Mouse (Mus musculus) megakaryocyte-erythroid progenitor cell, adult 5-6 weeks (primary cell): ENCODE data around the gene Tmprss6. TPM values are rescaled to one million over a fixed set of nuclear protein-coding genes. Genes with fewer than 3 reads are reported as not detected.

Source experiments
- ATAC-seq: replicated peaks from 2 replicates; pipeline ENCODE4 v1.8.0; 2016; ENCODE audit warnings: mild to moderate bottlenecking, inconsistent platforms; ENCODE audit not compliant: severe bottlenecking, poor library complexity, low FRiP score, low TSS enrichment
- total RNA-seq, 2 experiments: library from RNA; stranded (forward) in 1 of 2; stranded (reverse) in 1 of 2; fragments of 200-1000, 215-1000 nt in 1 of 2; fragments of >200 nt in 1 of 2; fragmentation: Nextera tagmentation in 1 of 2; gene quantifications; 2 replicates each; pipeline ENCODE4 v1.2.3; 2014 to 2017

Gene Tmprss6
- total RNA-seq, 2 experiments from 2014 or later: not detected

GRCm38 (mm10) chr15:78429139-78429459 is 39.3 kb downstream of the Tmprss6 start:
- no peak for ATAC-seq

GRCm38 (mm10) chr15:78428391-78429138 is 39.9 kb downstream of the Tmprss6 start, which contains the start of gene Kctd17:
Gene Kctd17, plus strand, starts transcription at chr15:78428564.
- ATAC-seq: no peak

- no peak for ATAC-seq
These were observed 43.2 kb downstream of the Tmprss6 start for GRCm38 (mm10) chr15:78425230-78425629.

- no peak for ATAC-seq
These were observed 43.9 kb downstream of the Tmprss6 start for GRCm38 (mm10) chr15:78424507-78424906.

- ATAC-seq: peak; percentile 93
These were observed 46.1 kb downstream of the Tmprss6 start for GRCm38 (mm10) chr15:78422046-78422956.

GRCm38 (mm10) chr15:78420395-78420794 is 48.0 kb downstream of the Tmprss6 start:
- ATAC-seq: no peak

GRCm38 (mm10) chr15:78416937-78417336 is 51.5 kb downstream of the Tmprss6 start:
- ATAC-seq: no peak

GRCm38 (mm10) chr15:78414157-78414556 is 54.3 kb downstream of the Tmprss6 start:
- ATAC-seq: no peak

GRCm38 (mm10) chr15:78413719-78414117 is 54.7 kb downstream of the Tmprss6 start:
- no peak for ATAC-seq

GRCm38 (mm10) chr15:78413083-78413718 is 55.2 kb downstream of the Tmprss6 start:
- peak; percentile 96 for ATAC-seq

GRCm38 (mm10) chr15:78409570-78410052 is 58.8 kb downstream of the Tmprss6 start:
- ATAC-seq: no peak

GRCm38 (mm10) chr15:78406293-78406934 is 62.0 kb downstream of the Tmprss6 start, which contains the start of gene Mpst:
Gene Mpst, plus strand, starts transcription at chr15:78406416.
- peak; percentile 91 for ATAC-seq

- ATAC-seq: peak; percentile 58
These were observed 62.8 kb downstream of the Tmprss6 start, which contains the start of gene Tst for GRCm38 (mm10) chr15:78405517-78406211. Gene Tst, minus strand, starts transcription at chr15:78405907.

GRCm38 (mm10) chr15:78405098-78405497 is 63.3 kb downstream of the Tmprss6 start:
- no peak for ATAC-seq

- no peak for ATAC-seq
These were observed 64.5 kb downstream of the Tmprss6 start for GRCm38 (mm10) chr15:78403896-78404295.

GRCm38 (mm10) chr15:78403301-78403741 is 65.1 kb downstream of the Tmprss6 start:
- no peak for ATAC-seq

- no peak for ATAC-seq
These were observed 66.0 kb downstream of the Tmprss6 start for GRCm38 (mm10) chr15:78402423-78402822.

GRCm38 (mm10) chr15:78401921-78402320 is 66.5 kb downstream of the Tmprss6 start:
- no peak for ATAC-seq

GRCm38 (mm10) chr15:78401345-78401744 is 67.1 kb downstream of the Tmprss6 start:
- no peak for ATAC-seq
